Mouse (Mus musculus) forebrain, embryonic 11.5 days (tissue): Measurements from ENCODE around the gene Dkkl1. TPM values are rescaled to one million over a fixed set of nuclear protein-coding genes. Genes with fewer than 3 reads are reported as not detected.
A peak's percentile ranks its signal among the peaks of the same experiment; 100 is the strongest.

Experiments
- ATAC-seq: fragments of 200-750 bp; cut with Nextera tagmentation; replicated peaks from 2 replicates; pipeline ENCODE4 v1.8.0; 2017; ENCODE audit warnings: moderate TSS enrichment; ENCODE audit not compliant: low FRiP score
- DNase-seq: peaks from one replicate; pipeline ENCODE4 v3.0.0-alpha.2; 2017; ENCODE audit warnings: low spot score
- H3K27ac ChIP-seq: fragments of 300-500 bp; sonication (generic); 2 replicates; pipeline ENCODE4 v1.5.1; 2014; ENCODE audit warnings: low read depth, low read length
- H3K27me3 ChIP-seq: fragments of 300-500 bp; sonication (generic); 2 replicates; pipeline ENCODE4 v1.6.1; 2014; ENCODE audit warnings: mild to moderate bottlenecking, low read length, mixed read lengths; ENCODE audit not compliant: control insufficient read depth, insufficient read depth
- H3K36me3 ChIP-seq: fragments of 300-500 bp; sonication (generic); 2 replicates; pipeline ENCODE4 v1.6.1; 2014; ENCODE audit warnings: mild to moderate bottlenecking, low read length, moderate library complexity, mixed read lengths; ENCODE audit not compliant: control insufficient read depth, insufficient read depth
- H3K4me1 ChIP-seq: fragments of 300-500 bp; sonication (generic); replicated peaks from 2 replicates; pipeline ENCODE4 v1.6.1; 2014; ENCODE audit warnings: low read length, mixed read lengths; ENCODE audit not compliant: control insufficient read depth, insufficient read depth
- H3K4me2 ChIP-seq: fragments of 300-500 bp; sonication (generic); 2 replicates; pipeline ENCODE4 v1.6.1; 2014; ENCODE audit warnings: low read depth, mild to moderate bottlenecking, low read length, moderate library complexity, mixed read lengths; ENCODE audit not compliant: severe bottlenecking
- H3K4me3 ChIP-seq: fragments of 300-500 bp; sonication (generic); 2 replicates; pipeline ENCODE4 v1.5.1; 2014; ENCODE audit warnings: low read depth, low read length
- H3K9ac ChIP-seq: fragments of 300-500 bp; sonication (generic); 2 replicates; pipeline ENCODE4 v1.6.1; 2014; ENCODE audit warnings: low read length
- H3K9me3 ChIP-seq: fragments of 300-500 bp; sonication (generic); 2 replicates; pipeline ENCODE4 v1.6.1; 2016; ENCODE audit warnings: low read length, mixed read lengths; ENCODE audit not compliant: control insufficient read depth
- WGBS: fragments of 180-500 bp; shearing (Covaris S2); extraction: QIAGEN DNeasy Blood & Tissue Kit; methylation state at CpG from one replicate; pipeline ENCODE4 v1.1.7; 2014; 5-methylcytosine and 5-hydroxymethylcytosine counted together
- polyA plus RNA-seq: library from polyadenylated mRNA; unstranded; fragments of >200 nt; fragmentation: Nextera tagmentation; extraction: Ambion mirVana; gene quantifications from 2 replicates; pipeline ENCODE4 v1.2.1, GENCODE M21; 2014

Gene Dkkl1
- polyA plus RNA-seq, 1 experiment from 2014 or later, result 0.48 TPM

GRCm38 (mm10) chr7:45240109-45240508, 28.2 kb upstream of the Dkkl1 start:
- DNase-seq (peak; percentile 48), ATAC-seq (no peak)
- H3K27ac ChIP-seq, result no peak overlapping the region

GRCm38 (mm10) chr7:45238723-45239496, 27.0 kb upstream of the Dkkl1 start, which contains the start of gene Cd37:
Gene Cd37, minus strand, starts transcription at chr7:45239115.
- DNase-seq, result peak; percentile 47
- Histone ChIP-seq H3K4me1 (peaks cover 16% of the 10 kb centered on the region; the same call in 1 of the 2 replicates), H3K4me3 (no peak within 1 kb of the TSS), H3K9me3 (no peaks in the 10 kb centered on the region), H3K27ac (no peak within 1 kb of the TSS), H3K4me2 (no peak within 1 kb of the TSS), H3K9ac (no peak within 1 kb of the TSS), H3K27me3 (peaks cover 15% of the 10 kb centered on the region), H3K36me3 (no peaks in the 10 kb centered on the region)
- ATAC-seq, result no peak
- WGBS, result 39% methylated on average over 20 of the region's 20 CpGs

More at GRCm38 (mm10) chr7:45240109-45240508, 28.2 kb upstream of the Dkkl1 start:
- Histone ChIP-seq H3K9me3 (no peaks in the 10 kb centered on the region), H3K4me1 (peaks cover 7% of the 10 kb centered on the region; the same call in 1 of the 2 replicates), H3K4me3 (no peak overlapping the region), H3K36me3 (no peaks in the 10 kb centered on the region), H3K4me2 (no peak overlapping the region), H3K27me3 (peaks cover 15% of the 10 kb centered on the region), H3K9ac (no peak overlapping the region)
- WGBS, result 80% methylated on average over 7 of the region's 7 CpGs

- DNase-seq, result peak; percentile 45
- peaks cover 15% of the 10 kb centered on the region for H3K27me3 ChIP-seq
- H3K9ac ChIP-seq, result no peak overlapping the region
- 75% methylated on average over 17 of the region's 17 CpGs for WGBS
- H3K36me3 ChIP-seq, result no peaks in the 10 kb centered on the region; the same call in 1 of the 2 replicates
- no peak overlapping the region for H3K4me2 ChIP-seq
- H3K9me3 ChIP-seq, result no peaks in the 10 kb centered on the region
- H3K27ac ChIP-seq, result no peak overlapping the region
- H3K4me1 ChIP-seq, result peaks cover 23% of the 10 kb centered on the region; the same call in 1 of the 2 replicates
- no peak for ATAC-seq
- H3K4me3 ChIP-seq, result no peak overlapping the region
Measured at GRCm38 (mm10) chr7:45237747-45238699, 26.1 kb upstream of the Dkkl1 start.

- Histone ChIP-seq H3K4me3 (0 out of 2 replicates have a peak overlapping the region, but pooled peaks have one; percentile 1), H3K27me3 (peaks cover 10% of the 10 kb centered on the region), H3K9me3 (no peaks in the 10 kb centered on the region), H3K27ac (no peak overlapping the region; the same call in 1 of the 2 replicates), H3K4me2 (peak overlapping the region; percentile 40), H3K9ac (peak overlapping the region; percentile 39), H3K36me3 (peaks cover 6% of the 10 kb centered on the region), H3K4me1 (peaks cover 21% of the 10 kb centered on the region; the same call in 1 of the 2 replicates)
- DNase-seq (no peak), ATAC-seq (0 out of 2 replicates have a peak, but pooled peaks have one; percentile 20)
- WGBS, result 28% methylated on average over 17 of the region's 17 CpGs
Measured at GRCm38 (mm10) chr7:45235656-45236180, 23.8 kb upstream of the Dkkl1 start.

GRCm38 (mm10) chr7:45234922-45235571, 23.1 kb upstream of the Dkkl1 start:
- Histone ChIP-seq H3K9me3 (no peaks in the 10 kb centered on the region), H3K9ac (peak overlapping the region; percentile 39; the same call in 1 of the 2 replicates)
- peak; percentile 78 for ATAC-seq

GRCm38 (mm10) chr7:45234333-45234841, 22.4 kb upstream of the Dkkl1 start:
- Histone ChIP-seq H3K4me3 (no peak overlapping the region), H3K9me3 (no peaks in the 10 kb centered on the region), H3K36me3 (peaks cover 11% of the 10 kb centered on the region), H3K4me1 (peaks cover 21% of the 10 kb centered on the region; the same call in 1 of the 2 replicates), H3K27ac (peak overlapping the region; percentile 26; the same call in 1 of the 2 replicates), H3K27me3 (peaks cover 8% of the 10 kb centered on the region), H3K9ac (peak overlapping the region; percentile 27; the same call in 1 of the 2 replicates), H3K4me2 (peak overlapping the region; percentile 28)
- peak; percentile 16; the same call in 1 of the 2 replicates for ATAC-seq
- WGBS, result 10% methylated on average over 29 of the region's 29 CpGs
- peak; percentile 69 for DNase-seq

More at GRCm38 (mm10) chr7:45234922-45235571, 23.1 kb upstream of the Dkkl1 start:
- Histone ChIP-seq H3K27ac (no peak overlapping the region; the same call in 1 of the 2 replicates), H3K4me3 (0 out of 2 replicates have a peak overlapping the region, but pooled peaks have one; percentile 1), H3K4me1 (peaks cover 21% of the 10 kb centered on the region; the same call in 1 of the 2 replicates), H3K4me2 (peak overlapping the region; percentile 40), H3K36me3 (peaks cover 6% of the 10 kb centered on the region), H3K27me3 (peaks cover 10% of the 10 kb centered on the region)
- peak; percentile 82 for DNase-seq
- 3% methylated on average over 21 of the region's 21 CpGs for WGBS

- peak; percentile 67 for DNase-seq
- Histone ChIP-seq H3K4me1 (peaks cover 21% of the 10 kb centered on the region; the same call in 1 of the 2 replicates), H3K9ac (peak overlapping the region; percentile 27; the same call in 1 of the 2 replicates), H3K36me3 (peaks cover 15% of the 10 kb centered on the region), H3K27me3 (peaks cover 8% of the 10 kb centered on the region), H3K4me3 (no peak overlapping the region), H3K9me3 (no peaks in the 10 kb centered on the region), H3K27ac (peak overlapping the region; percentile 26; the same call in 1 of the 2 replicates), H3K4me2 (peak overlapping the region; percentile 28)
- WGBS, result 27% methylated on average over 20 of the region's 20 CpGs
- ATAC-seq, result peak; percentile 13; the same call in 1 of the 2 replicates
Measured at GRCm38 (mm10) chr7:45233580-45234332, 21.8 kb upstream of the Dkkl1 start.
